Mouse (Mus musculus) layer of hippocampus, adult 9-10 months (tissue): ENCODE results near the gene Slc17a4.

Source experiments
- DNase-seq: peaks from one replicate; pipeline ENCODE4 v3.0.0; 2022; ENCODE audit warnings: low spot score

The Slc17a4 gene

DNA sequence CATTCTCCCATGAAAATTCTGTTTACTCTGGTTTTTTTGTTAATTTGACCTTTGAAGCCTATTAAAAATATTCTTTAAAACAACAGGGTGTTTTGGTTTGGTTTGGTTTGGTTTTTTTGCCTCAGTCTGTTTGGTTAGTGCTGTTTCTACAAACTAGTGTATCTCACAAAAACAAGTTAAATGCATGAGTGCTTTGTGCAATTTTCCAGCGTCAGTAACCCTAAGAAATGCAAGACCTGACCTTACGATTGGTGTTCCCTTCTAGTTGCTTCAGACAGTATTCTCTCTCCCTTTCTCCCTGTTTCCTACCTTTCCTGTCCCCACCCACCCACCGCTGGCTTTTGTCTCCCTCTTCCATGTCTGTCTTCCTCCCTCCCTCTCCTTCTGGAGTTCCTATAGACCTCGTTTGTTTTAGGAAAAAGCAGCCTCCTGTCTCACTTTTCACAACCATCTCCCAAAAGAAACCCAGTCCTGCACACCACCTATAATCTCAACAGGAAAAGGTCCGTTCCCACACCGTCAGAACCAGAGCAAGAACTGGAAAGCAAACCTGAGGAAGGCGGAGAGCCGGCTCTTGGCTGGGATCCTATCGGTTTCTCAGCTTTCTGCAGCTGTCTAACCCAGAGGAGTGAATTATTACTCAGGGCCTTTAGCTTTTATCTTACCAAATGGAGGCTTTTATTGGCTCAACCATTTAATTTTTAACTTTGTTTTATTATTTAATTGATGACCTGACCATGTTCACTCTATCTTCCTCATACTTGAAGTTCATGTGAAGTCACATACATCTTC, at the start of gene Slc17a4:
Slc17a4 (minus strand) TSS at position 634 of the 792 bp plus-strand sequence.
- DNase-seq: no peak

DNA sequence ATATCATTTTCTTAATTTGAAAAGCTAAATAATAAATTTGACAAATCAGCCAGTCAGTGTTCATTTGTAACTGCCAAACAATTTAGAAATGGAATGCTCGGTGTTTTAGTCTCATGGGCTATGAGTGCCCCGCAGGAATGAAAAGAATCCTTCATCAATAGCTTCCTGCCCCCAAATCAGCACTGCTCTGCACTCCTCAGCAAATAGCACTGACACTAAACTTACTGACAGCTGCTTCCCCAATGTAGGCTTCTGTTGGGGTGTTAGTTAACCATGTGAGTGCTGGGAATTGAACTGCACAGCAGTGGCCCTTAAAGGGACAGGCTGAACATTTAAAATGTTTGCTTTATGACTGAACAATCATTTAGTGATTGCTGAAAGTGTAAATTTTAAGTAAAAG, 45.0 kb upstream of the Slc17a4 start:
- no peak for DNase-seq

DNA sequence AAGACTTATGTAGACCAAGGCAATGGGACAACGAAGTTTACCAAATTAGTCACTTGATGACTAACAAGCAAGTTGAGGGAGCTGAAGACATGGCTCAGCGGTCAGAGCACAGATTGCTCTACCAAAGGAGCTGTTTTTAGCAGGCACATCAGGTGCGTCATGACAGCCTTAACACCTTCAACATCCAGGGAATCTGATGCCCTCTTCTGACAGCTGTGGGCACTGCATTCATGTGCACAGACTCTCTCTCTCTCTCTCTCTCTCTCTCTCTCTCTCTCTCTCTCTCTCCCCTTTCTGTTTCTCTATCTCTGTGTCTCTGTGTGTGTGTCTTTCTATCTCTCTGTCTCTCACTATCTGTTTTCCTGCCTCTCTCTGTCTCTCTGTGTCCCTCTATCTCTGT, 36.1 kb upstream of the Slc17a4 start:
- DNase-seq: no peak

DNA sequence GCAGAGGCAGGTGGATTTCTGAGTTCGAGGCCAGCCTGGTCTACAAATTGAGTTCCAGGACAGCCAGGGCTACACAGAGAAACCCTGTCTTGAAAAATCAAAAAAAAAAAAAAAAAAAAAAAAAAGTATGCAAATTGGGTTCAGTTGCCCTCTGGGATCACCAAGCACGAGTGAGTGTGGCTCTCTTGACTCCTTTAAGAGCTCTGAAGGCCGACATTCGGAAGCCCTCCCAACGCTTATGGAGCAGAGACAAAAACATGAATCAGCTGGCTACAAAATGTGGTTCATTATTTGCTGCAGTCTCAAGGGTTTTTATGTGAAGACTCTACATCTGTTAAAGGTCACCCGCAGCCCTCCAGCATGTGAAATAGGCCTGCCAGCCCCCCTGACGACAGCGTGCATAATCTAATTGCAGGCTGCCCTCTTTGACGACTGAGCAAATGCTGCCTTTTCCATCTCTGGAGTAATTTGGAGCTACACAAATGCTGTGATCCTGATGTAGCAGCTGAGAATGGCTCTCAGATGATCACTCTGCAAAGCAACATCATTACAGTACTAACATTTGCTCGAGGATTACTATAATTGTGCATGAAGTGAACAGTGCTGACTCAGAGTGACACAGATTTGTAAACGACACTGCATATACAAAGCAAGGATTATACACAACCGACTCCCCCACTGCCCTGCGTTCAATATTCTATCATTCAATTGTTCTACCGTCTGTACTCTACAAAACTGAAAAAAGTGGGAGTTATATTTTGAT, 34.9 kb upstream of the Slc17a4 start:
- no peak for DNase-seq

DNA sequence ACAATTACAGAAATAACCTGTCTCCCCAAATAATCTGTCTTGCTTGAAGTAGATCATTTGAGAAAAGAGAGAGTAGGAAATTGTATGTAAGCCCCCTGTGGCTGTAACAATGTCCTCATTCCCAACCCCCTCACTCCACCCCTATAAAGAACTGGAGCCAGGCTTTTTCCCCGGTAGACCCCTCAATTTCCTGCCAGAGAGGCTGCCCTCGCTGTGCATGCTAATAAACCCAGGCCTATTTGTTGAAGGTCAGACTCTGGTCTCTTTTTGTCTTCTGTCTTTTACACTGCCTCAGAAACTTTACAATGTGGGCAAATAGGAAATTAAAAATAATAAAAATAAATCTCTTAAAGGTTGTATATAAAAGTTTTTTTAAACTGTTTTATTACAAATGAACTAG, 31.4 kb upstream of the Slc17a4 start:
- no peak for DNase-seq

DNA sequence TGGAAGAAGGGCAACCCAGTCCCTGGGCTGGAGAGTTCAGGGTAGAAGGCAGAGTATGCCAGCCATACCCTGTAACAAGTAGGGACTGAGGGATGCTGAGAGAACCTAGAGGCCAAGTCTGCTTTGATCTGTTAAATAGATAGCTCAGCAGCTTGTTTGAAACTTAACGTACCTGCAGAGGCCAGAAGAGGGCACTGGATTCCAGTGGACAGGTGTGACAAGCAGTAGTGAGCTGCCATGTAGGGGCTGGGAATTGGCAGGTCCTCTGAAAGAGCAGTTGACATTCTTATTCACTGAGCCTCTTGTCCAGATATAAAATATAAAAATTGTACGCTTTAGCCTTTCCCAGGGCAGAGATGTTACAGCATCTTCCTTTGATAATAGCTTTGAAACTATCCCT, 28.1 kb upstream of the Slc17a4 start:
- DNase-seq: no peak

DNA sequence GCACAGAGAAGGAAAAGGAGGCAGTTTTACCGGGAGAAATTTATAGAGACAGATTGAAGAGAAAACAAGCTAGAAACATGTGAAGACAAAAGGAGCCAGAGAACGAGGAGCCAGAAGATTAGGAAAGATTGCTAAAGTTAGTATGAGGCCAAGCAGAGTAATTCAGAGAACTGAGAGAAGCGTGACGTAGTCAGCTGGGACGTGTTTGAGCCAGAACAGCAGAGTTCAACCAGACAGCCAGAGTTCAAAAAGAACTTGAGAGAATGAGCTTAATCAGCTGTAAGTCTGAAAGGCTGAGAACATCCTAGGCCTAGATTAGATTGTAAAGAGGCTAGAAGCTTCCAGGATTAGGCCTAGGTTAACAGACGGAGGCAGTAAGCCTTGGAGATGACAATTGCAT, 25.5 kb upstream of the Slc17a4 start:
- no peak for DNase-seq

DNA sequence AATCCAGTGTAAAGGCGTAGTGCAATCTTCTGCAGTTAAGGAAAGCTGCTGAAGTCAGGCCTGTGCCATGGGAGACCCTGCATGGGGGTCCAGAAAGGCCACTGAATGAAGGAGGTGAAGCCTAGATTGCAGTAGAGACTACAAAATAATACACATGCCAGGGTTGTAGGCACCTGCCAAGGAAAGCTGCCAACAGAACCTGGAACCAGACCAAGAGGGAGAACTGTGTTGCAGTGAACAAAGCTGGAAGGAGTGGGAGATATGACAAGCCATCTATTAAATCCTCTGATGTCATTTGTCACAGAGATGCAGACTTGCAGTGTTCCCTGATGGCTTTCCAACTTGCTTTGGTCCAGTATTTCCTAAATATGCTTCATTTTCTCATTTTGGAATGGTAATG, 23.9 kb upstream of the Slc17a4 start:
- no peak for DNase-seq

DNA sequence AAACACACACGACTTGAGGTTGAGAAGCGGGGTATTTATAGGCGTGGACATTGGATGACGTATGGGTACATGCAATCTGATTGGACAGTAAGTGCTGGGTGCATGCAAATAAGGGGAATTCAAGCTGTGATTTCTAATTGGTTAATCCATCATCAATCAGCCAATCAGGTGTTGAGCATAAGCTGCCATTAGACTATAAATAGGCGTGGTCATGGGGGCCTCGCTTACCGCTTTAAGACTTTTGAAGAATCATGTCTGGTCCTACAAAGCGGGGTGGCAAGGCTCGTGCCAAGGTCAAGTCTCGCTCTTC, 19.4 kb upstream of the Slc17a4 start, which contains the start of gene Hist1h2aa:
Hist1h2aa (plus strand) TSS at position 252 of the 310 bp plus-strand sequence.
- DNase-seq: no peak

DNA sequence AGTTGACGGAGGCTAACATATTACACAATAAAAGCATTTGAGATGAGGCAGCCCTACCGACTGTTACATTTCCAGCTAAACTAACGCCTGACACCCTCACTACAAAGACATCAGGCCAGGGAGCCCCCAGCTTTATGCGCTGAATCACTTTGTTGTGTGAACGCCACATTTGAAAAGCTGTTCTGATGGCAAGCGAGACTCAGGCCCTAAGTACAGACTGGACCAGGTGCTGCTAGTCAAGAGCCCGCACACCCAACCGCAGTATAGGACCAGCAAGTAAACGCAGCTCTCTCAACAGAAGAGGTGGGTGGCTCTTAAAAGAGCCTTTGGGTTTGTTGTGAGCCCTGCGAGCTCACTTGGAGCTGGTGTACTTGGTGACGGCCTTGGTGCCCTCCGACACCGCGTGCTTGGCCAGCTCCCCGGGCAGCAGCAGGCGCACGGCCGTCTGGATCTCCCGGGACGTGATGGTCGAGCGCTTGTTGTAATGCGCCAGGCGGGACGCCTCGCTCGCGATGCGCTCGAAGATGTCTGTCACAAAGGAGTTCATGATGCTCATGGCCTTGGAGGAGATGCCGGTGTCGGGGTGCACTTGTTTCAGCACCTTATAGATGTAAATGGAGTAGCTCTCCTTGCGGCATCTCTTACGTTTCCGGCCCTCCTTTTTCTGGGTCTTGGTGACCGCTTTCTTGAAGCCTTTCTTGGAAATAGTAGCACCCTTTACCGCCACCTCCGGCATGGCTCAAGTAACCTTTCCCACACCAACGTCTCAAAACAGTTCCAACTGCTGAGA, 18.8 kb upstream of the Slc17a4 start, which contains the start of gene Hist1h2ba:
Hist1h2ba (minus strand) TSS at position 736 of the 790 bp plus-strand sequence.
- DNase-seq: no peak

DNA sequence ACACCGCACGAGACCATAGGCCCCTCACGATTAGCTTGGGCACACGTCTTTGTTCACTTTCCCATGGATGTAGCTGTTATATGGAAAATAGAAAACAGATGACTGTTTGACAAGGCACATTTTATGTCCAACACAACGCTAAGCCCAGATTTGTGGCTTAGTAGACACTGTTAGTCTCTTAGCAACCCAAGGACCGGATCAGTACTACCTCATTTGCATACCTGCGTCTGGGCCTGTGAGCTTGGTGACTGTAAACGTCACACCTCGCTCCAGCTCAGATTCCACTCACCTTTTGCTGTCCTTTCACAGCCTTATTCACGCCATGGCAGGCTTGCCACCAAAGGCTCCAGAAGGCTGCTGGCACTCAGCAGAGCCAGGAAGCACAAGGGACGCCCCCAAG, 16.1 kb upstream of the Slc17a4 start:
- no peak for DNase-seq

DNA sequence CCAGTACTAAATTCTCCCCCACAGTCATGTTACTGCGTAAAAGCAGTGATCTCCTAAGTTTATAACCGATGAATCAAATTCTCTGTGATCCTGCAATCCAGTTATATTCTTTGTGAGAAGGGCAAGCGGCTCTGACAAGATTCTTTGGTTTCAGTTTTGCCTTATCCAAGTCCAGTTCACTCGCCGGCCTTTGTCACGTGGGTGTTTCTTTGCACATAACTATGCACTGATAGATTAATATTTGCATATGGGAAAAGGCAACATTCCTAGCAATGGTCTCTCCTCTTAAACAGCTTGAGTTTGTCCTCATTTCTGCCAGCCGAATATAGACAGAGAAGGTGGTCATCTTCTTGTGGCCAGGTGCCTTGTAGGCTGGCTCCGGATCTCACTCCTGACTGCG, 15.7 kb upstream of the Slc17a4 start:
- no peak for DNase-seq

DNA sequence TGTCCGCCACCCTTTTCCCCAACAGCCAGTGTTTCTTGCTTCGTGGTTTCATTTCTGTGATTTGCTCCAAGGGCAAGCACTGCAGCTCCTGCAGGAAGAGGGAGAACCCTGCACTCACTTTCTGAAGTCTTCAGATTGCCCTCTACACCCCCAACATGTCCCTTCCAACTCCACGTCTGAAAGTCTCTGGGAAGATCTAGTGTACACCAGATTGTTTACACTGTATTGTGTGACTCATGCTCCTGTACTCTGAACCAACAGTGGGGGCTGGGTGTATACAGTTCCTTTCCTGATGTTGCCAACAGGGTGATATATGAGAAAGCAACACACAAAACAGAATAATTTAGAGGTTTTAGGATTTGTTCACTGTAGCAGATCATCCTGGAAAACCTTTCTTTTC, 13.8 kb upstream of the Slc17a4 start:
- DNase-seq: no peak

DNA sequence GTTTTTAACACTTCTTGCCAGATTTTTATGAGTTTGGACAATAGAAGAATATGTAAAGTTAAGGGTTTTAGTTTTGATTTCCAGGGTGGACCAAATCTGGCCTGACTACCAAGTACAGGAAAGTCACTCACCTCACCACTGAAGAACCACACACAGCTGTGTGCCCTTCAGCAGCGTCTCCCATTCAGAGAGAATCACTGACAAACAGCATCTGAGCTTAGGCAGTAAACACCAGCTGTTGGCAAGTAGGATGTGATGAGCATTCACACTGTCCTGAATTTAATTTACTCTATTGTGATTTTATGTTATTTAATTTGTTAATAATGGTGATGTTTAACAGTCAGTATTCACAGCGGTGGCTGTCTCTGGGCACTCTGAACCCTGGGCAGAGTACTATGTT, 11.0 kb upstream of the Slc17a4 start:
- DNase-seq: no peak

DNA sequence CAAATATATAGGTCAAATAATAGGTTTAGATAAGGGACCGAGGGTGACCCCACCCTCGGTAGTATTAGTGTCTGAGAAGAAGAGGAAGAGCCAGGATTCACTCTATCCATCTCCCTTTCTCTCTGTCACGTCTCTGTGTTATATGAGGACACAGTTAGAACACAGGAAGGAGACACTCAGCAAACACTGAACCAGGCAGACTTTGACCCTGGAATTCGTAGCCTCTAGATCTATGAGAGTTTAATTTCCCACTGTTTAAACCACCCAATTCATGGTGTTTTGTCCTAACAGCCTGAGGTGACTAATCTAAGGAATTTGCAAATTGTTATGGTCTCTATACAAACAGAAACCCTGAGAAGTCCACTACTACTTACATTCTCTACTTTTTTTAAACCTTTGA, 2.9 kb upstream of the Slc17a4 start:
- no peak for DNase-seq

DNA sequence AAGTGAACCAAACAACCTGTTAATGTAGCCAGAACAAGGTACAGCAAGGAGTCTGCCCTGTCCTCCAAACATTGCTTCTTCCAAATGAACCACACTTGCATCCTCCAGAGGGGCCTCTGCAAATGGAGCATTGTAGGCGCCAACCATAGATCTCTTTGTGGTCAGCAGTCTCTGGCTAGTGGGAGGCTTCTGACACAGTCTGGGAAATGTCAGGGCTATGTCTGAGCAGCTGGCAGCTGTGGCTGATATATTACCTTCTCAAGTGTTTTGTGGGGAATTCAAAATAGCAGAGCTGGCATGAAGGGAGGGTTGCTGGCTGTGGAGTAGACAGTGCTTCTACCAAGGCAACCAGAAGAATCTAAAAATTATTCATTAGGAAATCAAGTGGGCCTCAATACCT, 1.3 kb upstream of the Slc17a4 start:
- DNase-seq: no peak

DNA sequence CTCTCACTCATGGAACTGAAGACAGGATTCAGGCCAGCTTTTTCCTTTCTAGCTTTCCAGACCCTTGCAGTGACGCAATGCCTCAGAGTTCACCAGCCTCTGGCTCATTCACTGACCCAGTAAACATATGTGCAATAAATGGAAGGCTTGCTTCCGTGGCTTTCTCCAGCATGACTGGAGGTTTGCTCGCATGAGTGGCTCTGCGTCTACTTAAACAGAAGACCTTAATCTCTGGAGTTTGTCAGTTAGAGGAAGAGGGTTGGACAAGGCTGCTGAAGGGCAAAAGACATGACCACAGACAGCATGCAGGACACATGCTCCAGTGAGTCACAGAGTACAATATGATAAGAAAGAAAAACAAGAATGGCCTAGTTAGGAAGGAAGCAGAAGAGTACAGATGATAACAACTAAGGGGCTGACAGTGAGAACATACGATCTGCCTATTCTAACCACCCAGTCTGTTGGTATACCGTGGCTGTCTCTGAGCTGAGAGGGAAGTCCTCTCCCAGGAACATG, 960 bp downstream of the Slc17a4 start:
- no peak for DNase-seq

DNA sequence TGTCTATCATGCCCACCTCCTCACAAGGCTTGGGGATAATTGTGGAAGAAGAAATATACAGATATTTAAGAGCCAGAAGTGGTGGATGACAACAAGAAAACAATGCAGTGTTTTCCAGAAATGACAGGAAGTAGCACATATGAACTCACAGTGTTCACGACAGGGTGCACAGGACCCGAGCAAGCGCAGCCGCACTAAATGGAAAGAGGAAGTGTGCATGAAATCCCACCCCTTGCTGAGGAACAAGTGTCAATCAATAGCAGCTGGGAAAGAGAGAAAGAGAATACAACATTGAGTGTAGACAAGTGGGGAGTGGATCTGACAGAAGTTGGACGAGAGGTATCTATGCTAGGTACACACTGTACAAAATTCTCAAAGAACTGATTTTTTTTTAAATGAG, 3.5 kb downstream of the Slc17a4 start:
- DNase-seq: no peak

DNA sequence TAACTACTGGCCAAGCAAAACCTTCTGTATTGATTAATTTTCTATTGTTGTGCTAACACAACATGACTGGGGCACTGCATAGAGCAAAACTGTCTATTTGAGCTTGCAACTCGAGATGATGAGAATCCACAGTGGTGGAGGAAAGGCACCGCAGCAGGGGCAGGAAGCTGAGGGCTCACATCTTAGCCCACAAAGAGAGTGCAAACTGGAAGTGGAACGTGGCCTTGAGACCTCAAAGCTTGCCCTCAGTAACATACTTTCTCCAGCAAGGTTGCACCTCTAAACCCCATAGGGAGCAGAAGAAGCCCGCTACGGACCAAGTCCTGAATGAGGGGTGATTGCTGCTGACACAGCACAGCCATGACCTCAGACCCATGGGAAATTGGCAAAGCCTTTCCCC, 4.7 kb downstream of the Slc17a4 start:
- DNase-seq: no peak

DNA sequence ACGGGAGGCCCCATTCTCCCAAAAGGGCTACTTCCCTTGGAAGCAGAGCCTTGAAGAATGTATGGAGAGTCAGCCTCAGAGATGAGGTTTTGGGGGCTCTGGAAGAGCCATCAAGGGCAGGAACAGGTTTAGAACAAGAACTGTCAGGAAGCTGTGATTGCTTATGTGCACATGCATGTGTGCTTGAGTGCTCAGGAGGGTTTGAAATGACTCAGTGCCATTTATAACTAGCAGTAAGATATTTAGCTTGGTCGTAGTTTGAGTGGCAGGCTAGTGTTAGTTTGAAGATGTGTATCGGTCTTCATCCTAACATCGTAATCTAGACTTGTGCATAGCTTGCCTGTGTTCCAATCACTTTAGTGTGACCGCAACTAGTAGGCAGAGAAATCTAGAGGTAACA, 7.9 kb downstream of the Slc17a4 start:
- no peak for DNase-seq

DNA sequence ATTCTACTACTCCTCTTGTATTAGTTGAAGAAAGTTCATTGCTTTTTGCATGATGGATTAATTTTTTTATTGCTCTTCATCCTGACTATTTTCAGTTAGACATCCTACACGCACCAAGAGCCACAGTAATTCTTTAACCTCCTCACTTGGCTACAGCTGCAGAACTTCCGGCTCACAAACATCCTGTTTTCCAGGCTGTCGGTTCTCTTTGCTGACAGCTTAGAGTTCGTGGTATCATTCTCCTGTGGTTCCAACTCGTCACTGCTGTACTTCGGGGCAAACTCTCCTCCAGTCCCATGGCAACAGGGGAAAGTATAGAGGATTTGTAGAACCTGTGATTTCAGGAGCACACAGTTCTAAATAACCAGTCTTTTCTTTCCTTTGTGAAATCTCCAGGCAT, 16.6 kb downstream of the Slc17a4 start:
- no peak for DNase-seq

DNA sequence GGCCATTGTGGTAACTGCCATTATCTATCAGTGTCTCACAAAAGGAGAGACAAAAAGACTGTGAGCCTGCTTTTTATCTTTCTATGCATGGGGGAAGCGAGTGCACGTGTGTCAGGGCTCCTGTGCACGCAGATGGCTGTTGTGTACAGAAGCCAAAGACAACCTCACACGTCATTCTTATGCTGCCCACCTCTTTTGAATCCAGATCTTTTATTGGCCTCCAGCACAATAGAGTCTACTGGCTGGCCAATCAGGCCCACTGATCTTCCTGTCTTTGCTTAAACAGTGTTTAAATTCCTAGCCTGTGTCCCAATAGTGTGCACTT, 21.6 kb downstream of the Slc17a4 start:
- DNase-seq: no peak
